Mouse (Mus musculus) CD4-positive, CD25-positive, alpha-beta regulatory T cell, adult 2 months (primary cell): ENCODE measurements around the gene Gpx8.
A peak's percentile ranks its signal among the peaks of the same experiment; 100 is the strongest.

Source experiments
- DNase-seq: peaks from one replicate; pipeline ENCODE4 v3.0.0-alpha.2; 2012; ENCODE audit warnings: low read depth, low spot score

Gene Gpx8

GRCm38 (mm10) chr13:113046211-113046883, at the start of gene Gpx8:
Gene Gpx8, minus strand, starts transcription at chr13:113046410.
- peak; percentile 61 for DNase-seq

DNA sequence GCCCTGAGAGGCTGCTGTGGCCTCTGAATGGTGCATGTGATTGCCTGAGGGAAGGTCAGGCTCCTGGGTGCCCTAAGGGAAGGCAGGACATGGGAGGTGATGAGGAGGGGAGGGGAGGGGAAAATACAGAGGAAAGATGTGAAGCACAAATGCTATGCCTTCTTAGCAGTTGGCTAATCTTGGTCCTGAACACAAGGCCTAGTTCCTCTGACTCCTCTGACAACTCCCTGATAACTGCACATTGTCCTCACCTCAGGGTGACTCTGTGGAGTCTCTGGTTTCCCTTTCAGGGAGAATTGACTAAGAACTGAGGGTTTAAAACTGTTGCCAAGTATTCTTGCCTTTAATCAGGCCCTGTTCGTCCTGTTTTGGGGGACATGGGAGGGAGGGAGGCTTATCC, 48.4 kb upstream of the Gpx8 start:
- DNase-seq, result no peak

GRCm38 (mm10) chr13:113090489-113090888, 44.3 kb upstream of the Gpx8 start:
- no peak for DNase-seq

GRCm38 (mm10) chr13:113087226-113088017, 41.2 kb upstream of the Gpx8 start:
- no peak for DNase-seq

DNA sequence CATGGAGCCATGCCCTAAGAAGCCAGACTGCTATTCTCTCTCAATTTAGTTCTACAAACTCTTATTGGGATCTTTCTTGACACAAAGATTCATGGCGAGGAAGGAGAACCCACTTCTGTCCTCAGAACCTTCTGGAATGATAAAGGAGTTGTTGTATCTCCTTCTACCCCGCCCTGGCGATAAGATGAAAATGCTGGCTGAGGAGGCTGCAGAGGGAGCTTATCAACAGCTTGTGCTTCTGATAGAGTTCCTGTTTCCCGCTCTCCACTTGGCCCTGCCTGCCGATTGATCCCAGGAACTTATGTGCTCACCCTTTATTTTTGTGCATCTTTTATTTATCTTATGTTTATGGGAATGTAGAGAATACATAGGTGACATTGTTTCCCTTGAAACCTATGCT, 38.5 kb upstream of the Gpx8 start:
- DNase-seq, result no peak

DNA sequence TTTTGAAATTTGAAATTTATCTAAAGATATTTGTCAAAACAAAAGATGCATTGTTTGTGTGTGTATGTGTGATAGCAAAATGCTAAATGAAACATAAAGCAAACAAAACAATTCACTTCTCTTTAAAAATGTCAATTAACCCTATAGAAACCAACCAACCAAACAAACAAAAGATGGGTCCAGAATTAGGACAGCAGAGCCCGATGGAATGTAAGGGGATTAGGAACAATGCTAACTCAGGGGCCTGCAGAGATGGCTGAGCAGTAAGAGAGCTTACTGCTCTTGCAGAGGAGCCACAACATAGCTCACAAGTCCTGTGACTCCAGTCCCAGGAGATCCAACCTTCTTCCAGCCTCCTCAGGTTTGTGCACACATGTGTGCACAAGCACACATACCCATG, 35.9 kb upstream of the Gpx8 start:
- no peak for DNase-seq

DNA sequence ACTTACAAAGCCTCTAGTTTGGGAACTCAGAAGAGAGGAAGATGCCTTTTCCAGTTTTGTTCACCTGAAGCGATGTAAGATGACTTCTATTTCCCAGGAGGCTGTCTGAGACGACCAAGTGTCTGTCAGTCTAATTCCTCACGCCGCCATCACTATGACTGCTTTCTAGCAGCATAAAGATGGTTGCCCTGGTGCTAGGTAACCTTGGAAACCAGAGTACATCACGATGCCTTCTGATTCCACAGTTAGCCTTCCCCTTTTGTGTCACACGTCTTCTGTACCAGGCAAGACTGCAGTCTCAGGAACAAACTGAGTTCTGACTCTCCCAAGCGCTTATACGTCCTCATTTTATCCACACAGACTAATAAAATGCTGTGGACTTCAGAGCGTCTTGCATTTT, 32.8 kb upstream of the Gpx8 start:
- no peak for DNase-seq

DNA sequence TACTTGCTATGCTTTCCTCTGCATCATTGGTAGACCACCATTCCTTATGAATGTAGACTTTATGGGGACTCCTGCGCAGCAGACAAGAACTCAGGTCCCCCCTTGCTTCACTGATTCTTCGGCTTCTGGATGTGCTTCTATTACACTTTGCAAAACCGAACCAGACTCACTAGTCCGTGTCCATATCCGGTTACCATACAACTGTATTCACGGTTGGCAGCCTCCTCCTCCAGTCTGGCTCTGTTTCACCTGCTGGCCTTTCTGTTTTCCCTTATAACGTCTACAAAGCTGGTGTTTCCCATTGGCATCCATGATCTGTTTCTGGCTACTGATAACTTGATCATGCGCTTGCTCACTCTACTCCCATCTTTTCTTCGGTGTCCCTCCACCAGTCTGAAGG, 18.3 kb upstream of the Gpx8 start:
- no peak for DNase-seq

- DNase-seq, result no peak
Measured at GRCm38 (mm10) chr13:113061746-113062145, 15.5 kb upstream of the Gpx8 start.

DNA sequence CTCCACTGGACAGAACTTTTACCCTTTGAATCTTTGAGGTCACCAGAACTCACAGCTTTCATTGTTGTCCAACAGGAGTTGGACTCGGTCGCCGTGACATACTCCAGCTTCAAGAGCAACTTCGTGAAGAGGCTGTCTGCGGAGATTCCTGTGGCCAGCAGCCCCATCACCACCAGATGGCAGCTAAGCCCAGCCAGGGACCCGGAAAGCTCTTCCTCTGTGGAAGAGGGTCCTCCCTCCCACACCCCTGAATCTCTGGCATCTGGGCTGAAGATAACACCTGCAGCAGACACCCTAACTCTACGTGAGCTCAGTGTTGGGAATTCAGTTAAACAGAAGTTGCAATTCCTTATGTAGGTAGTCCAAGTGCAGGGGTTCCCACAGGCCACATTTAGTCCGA, 9.6 kb upstream of the Gpx8 start:
- no peak for DNase-seq

- no peak for DNase-seq
Measured at GRCm38 (mm10) chr13:113054230-113054629, 8.0 kb upstream of the Gpx8 start.

DNA sequence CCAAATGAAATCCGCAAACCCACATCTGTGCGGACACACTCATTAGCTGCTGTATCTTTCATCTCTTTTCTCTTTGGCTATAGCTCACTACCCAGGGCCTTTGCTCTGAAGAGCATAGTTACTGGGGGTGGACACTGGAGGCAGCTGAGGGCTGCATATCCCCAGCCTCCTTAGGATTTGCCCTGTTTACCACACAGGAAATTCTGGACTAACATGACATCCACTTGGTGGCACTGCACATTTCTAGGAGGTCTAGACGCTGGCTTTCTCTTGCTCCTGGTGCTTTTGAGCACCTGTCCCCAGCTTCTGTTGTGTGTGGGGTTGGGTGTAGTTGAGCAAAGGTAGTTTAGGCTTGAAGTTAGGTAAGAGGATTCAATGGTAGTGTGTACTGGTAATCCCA, 1.4 kb upstream of the Gpx8 start:
- no peak for DNase-seq

GRCm38 (mm10) chr13:113047018-113047417, 808 bp upstream of the Gpx8 start:
- DNase-seq, result no peak

- no peak for DNase-seq
Measured at GRCm38 (mm10) chr13:113045458-113046110, 626 bp downstream of the Gpx8 start.

DNA sequence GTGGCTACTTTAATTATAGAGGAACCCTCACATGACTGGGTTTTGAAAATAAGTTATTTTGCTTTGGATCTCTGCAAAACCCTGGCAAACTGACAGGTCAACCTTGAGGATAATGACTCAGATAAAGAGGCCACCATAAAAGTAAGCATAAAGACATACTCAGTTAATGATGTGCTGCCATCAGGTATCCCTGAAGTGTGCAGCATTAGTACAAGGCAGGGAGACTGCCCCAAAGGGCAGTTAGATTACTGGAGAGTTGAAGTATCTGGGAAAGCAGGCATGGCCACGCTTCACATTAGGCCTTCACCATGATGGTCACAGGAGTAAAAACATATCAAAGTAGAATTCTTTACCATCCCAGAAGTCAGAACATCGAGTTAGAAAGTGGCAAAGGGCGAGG, 1.3 kb downstream of the Gpx8 start:
- no peak for DNase-seq

DNA sequence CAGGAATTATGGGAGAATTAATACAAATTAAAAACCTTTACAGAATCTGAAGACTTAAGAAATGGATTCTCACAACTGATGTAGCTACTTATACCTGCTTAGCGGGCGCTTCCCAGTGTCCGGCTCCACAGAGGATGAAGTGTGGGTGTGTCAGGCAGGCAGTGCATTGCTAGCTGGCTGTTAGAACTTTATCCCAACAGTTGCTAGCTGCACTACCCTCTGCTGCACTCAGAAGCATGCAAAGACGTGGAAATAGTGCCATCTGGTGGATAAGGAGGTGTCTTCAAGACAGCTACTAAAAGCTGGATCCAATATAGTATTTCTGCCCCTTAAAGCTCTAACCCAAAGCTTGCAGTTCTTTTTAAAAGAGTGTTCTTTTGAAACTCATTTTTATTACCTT, 10.4 kb downstream of the Gpx8 start:
- DNase-seq, result peak; percentile 93

- DNase-seq, result peak; percentile 90
Measured at GRCm38 (mm10) chr13:113034950-113035421, 11.2 kb downstream of the Gpx8 start, which contains the start of gene Cdc20b. Gene Cdc20b, plus strand, starts transcription at chr13:113035111.

DNA sequence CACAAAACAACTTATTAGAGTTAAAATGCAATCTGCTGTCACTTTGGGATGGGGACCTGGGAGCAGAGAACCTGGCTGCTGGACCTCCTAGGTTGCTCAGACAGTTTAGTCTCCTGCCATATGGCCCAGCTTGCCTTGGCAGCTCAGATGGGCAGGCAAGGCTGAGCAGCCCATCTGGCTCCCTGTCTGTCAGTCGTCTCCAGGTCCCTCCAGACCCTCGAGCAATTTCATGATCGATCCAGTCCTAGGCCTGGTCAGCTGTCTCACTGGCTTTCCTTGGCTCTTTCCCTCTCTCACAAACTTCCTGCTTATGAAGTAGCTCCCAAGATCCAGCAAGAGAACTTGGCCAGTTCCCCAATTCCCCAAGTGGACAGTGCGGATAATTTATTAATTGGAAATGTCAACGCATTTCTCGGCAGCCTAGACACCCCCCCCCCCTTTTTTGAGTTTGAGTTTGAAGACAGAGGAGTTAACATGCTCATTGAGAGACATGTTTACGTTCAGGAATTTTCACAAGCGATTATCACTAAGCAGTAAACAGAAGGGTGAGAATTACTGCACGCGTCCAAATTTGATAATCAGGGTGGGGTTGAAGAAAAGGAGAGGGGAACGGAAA, 11.8 kb downstream of the Gpx8 start:
- DNase-seq, result peak; percentile 14

DNA sequence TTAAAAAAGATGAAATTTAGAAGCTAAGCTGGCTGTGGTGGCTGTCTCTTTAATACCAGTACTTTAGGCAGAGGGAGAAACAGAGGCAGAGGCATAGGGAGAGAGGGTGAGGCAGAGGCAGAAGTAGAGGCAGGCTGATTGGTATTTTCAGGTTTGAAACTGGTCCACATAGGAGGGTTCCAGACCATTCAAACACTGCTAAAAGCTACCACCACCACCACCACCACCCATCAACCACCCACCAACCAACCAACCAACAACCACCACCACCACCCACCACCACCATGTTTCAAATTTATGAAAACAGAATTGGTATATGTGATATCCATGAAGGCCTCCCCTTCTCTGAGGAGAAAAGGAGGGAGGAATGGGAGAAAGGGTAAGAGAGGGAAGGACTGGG, 13.4 kb downstream of the Gpx8 start:
- no peak for DNase-seq

DNA sequence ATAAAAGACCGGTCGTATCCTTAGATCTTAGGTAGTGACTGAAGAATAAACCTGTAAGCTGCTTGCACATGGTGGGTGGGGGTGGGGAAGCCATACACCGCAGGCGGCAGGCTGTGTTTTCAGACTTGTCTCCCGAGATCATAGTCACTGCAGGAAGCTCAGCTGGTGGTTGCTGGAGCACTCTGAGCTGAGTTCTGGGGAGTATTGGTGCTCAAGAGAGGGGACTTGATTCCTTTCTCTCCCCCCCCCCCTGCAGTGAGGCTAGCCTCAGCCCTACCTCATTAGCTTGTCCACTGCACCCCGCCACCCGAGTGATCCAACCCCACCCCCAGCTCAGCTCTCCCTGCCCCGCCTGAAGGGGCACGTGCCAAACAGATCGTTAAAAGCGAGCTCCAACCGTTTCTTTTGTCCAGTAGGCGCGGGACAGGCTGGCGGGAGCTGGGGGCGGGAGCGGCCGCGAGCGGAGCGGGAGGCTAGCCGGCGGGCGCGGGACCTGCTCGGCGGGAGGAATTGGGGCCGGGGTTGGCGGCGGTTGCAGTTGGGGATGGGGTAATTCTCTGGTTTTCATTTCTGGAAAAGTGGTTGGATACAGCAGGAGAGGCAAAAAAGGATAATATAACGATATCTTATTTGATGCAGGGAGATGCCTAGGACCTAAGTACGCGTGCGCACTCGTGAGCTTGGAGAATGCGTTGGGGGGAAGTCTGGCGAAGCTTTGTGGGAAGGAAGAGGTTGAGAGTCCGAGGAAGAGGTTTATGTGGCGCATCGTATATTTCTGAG, 14.2 kb downstream of the Gpx8 start:
- peak; percentile 79 for DNase-seq

DNA sequence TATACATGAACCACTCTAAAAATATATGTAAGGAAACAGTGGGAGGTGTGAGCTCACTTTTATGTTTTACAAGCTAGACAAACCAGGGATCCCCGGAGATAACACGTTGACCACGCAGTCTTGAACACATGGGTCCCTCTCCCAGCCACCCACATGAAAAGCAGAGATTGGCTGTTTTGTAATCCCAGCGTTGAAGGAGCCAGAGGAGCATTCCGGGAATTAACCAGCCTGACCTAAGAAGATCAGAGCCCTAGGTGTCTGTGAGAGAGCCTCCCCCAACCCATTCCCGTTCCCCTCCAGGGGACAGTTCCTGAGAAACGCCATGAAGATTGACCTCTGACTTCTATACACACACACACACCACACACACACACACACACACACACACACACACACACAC, 14.9 kb downstream of the Gpx8 start:
- peak; percentile 21 for DNase-seq
